Mouse (Mus musculus) layer of hippocampus, adult 11-12 months (tissue): ENCODE results near the gene Ddx17.

Source experiments
- DNase-seq: peaks from one replicate; pipeline ENCODE4 v3.0.0; 2022; ENCODE audit warnings: low spot score

Ddx17 gene

DNA sequence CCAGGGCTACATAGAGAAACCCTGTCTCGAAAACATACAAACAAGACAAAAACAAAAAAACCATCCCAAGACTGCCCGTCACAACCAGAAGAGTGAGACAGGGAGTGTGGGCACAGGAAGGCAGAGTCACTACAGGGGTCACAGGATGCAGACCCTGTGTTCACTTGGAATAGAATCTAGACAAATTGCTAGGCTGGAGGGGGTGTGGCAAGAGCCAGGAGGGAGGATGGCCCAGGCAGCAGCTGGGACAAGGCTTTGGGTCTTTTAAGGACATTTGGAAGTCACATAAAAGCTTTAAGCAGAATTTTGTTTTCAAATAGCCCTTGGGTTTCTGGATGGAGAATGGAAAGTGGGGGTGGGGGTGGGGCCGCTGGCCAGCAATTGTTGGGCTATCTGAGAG lies 28.0 kb downstream of the Ddx17 start:
- no peak for DNase-seq

DNA sequence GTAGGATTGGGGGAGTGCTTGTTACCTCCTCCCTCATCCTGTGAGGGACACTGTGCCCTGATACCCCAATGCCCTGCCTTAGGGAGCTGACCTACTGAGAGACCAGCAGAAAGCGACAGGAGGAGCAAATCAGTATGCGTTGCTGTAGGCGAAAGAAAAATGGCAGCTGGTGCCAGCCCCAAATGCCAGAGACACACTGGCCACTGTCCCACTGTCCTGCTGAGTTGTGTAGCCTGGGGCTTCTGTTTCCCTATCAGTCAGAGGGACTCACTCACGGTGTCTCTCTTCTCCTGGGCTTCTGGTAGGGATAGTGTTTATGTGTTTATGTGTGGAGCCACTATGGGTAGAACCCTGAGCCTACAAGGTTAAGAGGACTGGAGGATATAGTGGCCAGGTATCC lies 28.8 kb downstream of the Ddx17 start:
- no peak for DNase-seq

DNA sequence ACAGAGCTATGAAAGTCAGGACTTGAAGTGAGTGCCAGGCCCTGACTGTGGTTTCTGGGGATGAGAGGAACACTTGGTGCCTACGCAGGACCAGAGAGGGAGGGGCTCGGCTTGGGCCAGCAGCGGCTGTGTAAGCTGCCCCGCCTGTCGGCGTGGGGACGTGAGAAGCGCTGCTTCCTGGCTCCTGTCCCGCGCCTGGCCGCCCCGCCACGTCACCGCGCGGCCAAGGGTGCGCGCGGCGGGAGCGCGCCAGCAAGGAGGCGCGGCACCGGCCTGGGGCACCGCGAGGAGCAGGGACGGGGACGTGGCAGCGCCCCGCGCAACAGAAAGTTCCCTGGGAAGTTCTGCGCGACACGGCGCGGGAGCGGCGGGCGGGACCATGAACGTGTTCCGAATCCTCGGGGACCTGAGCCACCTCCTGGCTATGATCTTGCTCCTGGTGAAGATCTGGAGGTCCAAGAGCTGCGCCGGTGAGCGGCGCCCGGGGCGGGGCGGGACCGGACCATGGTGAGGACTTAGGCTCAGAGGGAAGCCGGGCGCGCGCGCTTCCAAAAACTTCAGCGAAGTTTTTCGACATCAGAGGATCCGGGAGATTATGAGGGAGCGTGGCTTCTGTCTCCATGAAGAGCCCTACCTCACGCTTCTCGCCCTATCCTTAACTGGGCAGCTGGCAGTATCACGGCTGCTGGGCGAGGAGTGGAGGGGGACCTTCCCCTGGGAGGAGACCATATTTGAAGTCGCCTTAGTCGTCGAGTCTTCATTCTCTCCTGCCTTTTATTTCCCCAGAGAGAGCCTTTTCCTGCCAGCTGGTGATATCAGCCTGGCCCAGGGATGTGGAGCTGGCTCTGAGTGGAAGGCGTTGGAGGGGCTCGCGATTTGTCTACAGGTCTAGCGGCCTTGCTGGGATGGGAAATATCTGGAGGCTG lies 30.1 kb downstream of the Ddx17 start, which contains the start of gene Kdelr3:
TSS of gene Kdelr3 (plus strand) at position 241 of the 926 bp plus-strand sequence.
- no peak for DNase-seq

DNA sequence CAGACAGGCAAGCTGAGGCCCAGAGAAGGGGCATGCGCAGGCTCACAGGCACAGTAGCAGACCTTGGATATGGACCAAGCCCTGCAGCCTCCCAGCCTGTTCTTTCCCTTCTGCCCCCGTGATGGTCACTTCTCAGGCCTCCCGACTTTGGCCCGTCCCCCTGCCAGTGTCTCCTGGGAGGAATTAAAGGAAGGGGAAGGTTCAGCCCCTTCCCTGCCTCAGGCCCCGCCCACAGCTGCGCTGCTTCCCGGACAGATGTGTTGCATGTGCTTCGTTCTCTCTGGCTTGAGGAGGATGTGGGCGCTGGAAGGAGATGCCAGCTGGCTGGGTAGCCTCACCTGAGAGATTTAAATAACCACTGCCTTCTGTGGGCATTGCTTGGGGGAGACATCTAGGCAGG lies 32.6 kb downstream of the Ddx17 start:
- DNase-seq: no peak

DNA sequence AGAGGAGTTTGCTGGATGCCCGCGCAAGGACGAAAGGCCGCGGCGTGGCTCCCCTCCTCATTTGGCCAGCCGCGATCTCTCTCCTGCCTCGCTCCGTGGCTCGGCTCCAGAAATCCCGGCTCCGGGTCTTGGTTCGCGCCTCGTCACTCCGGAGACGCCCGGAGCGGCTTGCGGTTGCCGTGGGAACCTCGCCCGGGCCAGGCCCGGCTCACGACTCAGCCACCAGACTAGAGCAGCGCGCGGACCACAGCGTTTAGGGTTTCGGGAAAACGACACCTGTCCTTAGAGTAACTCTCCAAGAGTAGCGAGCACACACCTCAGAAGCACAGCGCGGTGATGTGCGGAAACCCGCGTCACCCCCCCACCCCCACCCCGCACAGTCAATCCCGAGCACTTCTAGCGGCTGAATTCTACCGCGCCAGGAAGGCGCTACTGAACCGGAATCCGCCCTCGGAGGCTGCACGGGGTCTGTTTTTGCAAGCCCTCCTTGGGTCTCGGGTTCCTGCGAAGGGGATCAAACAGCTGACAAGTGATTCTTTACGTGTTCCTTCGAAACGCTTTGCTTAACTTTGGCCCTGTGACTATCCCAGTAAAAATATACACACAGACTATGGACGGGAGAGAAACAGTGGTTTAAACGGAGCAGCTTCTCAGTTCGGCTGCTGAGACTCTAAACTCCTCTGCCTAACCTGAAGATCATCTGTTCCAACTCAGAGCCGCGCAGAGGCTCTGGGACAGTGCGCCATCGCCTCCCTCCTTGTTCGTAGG lies 34.8 kb downstream of the Ddx17 start:
- peak; percentile 85 for DNase-seq

DNA sequence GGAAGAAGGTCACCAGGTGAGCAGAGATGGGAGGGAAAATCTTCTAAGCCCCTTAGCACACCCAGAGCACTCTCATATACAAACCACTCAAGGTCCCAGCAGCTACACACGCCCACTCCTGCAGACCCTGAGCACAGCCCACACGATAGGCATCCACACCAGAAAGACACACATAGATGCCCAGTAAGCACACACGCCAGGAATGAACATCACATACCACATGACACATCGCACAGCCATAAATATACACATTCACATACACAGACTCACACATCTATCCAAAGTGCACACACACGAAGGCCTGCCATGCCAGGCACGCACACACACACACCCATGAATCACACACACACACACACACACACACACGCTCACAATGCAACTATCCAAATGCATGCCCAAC lies 36.1 kb downstream of the Ddx17 start:
- no peak for DNase-seq

DNA sequence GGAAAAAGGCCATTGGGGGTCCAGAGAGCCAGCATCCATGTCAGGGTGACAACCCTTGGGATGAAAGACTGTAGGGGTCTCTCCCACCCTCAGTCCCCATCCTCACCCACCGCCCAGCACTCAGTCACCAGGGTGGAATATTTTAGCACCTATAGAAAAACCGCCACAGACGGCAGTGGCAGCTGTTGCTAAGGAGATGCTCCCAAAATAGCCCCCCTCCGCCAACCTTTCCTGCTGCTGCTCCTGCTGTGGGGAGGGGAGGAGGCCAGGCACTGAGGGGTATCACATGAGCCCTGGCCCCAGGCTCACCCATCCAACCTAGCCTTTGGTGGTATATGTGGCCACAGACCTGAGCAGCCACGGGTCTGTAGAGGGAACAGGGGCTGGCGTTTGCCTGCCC lies 36.5 kb downstream of the Ddx17 start:
- no peak for DNase-seq

DNA sequence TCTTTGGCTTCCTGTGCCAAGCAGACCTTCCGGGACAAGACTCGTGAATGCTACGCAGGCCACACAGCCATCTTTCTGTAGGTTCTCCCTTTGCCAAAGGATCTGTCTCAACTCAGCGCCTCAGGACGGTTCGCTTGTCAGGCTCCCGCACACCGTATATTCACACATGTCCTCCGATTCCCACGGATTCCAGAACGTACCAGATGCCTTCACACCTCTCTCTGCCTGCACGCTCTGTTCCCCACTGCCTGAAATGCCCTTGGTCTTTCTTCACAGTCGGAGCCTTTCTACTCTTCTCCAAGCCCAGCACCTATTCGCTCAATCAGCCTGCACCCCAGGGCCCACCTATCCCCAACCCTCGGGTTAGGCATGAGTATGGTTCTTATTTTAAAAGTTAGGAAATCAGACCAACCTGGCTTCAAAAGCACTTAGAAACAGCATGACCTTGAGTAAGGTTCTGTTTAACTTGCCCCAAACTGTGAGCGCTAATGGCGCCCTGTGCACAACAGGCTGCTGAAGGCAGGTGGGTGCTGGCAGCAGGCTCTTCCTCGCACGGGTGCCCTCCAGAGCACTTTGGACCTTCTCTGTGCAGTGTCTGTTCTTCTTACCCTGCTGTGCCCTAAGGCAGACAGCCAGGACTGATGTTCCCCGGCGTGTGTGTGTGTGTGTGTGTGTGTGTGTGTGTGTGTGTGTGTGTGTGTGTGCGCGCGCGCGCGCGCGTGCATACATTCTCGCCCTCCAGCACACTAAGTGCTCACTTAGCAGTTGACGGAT lies 39.3 kb downstream of the Ddx17 start:
- DNase-seq: no peak

DNA sequence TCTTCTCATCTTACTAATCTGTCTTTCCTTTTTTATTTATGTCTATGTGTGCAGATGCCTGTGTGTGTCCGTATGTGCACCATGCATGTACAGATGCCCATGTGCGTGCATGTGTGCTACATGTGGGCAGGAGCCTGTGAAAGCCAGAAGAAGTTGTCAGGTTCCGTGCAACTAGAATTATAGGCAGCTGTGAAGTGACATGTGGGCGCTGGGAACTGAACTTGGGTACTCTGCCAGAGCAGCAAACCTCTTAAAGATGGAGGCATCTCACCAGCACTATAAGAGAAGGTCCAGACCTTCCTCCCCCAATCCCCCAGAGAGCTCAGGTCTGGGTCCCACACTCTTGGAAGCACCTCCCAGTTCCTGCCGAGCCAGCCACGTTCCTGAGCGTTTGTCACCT lies 40.1 kb downstream of the Ddx17 start:
- DNase-seq: no peak

DNA sequence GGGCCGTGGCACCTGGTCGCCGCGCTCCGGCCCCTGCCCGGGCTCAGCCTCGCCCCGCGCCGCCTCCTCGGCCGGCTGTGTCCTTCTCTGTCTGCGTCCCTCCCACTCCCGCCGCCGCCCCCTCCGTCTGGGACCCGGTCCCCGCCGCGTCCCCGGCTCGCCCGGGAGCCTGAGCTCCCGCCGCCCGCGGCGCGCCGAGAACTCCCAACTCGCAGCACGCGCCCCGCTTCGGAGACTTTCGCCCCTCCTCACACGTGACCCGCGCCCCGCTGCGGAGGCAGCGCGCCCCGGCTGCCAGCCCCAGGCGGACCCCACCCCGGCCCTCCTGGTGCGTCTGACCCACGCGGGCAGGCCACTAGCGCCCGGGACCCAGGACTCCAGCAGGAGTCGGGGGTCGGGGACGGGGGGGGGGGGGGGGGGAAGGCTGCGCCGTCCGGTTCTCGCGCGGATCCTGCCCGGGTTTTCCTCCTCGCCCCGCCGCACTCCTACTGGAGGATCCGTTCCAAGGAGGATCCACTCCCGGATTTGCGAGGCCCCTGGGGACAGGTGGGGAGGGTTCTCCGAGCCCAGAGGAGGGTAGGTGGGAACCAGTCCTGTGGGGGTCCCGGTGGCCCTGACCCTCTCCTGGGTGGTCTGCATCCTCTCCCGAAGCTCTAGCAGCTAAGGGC lies 40.8 kb downstream of the Ddx17 start:
- DNase-seq: peak; percentile 71

DNA sequence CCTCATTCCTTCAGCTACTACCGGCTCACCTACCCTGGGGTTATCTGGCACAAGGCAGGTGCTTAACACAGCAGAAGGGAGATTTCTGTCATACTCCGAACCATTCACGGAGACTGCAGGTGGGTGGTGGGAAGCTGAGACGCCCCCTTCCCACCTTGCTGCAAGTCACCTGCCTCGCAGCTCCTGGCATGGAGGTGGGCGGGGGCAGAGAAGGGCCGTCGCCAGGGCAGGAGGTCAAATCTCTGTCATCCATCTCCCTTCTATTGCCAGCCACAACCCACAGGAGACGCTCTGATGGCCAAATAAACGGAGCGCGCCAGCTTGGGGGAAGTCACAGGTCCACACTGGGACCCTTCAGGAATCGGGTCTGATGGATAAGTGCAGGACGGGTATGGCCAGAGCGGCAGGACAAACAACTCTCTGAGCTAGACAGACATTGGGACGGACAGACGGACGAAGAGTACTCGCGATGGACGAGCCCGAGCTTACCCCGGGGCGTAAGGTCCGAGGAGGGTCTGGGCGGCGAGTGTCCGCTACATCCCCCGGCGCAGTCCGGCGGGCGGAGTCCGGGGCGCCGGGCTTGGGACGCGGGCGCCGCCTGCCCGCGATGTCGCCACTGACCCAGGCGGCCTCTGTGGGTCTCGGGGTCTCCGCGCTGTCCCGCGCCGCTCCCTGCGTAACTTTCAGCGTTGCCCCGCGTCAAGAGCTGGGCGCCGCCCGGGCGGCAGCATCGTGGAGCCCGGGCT lies 41.7 kb downstream of the Ddx17 start, which contains the start of gene Kcnj4:
TSS of gene Kcnj4 (minus strand) at position 535 of the 746 bp plus-strand sequence.
- no peak for DNase-seq

DNA sequence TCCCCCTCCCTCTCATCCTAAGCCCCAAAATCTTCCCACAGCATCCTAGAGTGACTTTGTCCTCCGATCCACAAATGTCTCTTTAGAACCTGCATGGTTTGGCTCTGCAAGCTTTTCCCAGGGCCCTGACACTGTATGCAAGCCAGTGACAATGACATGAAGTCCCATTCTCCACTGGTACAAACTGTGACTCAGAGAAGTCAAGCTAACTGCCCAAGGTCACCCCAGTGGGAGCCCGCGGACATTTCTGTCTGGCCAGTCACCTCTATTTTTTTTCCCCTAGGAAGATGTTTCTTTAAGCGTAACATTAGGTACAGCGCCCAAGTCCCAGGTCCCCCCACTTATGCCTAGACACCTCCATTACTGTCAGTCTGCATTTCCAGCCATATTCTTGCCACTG lies 43.1 kb downstream of the Ddx17 start:
- DNase-seq: no peak

DNA sequence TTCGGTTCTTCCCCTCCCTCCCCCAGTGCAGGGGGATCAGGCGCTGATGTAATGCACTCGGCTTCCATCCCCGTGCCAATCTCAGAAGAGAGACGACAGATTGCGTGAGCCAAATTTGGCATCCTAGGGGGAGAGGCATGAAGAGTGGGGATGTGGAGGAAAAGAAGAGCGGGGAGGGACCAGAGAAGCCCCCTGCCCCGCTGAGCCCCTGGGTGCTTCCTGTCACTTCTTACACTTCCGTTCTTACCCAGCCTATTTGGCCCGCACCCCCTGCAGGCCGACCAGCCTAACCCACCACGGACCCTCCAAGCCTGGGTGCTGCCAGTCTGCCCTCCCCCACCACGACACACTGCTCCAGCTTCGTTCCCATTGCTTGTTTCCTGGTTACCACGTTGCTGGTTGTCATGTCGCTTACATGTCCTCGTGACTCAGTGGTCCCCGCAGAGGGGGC lies 43.6 kb downstream of the Ddx17 start:
- DNase-seq: peak; percentile 75

DNA sequence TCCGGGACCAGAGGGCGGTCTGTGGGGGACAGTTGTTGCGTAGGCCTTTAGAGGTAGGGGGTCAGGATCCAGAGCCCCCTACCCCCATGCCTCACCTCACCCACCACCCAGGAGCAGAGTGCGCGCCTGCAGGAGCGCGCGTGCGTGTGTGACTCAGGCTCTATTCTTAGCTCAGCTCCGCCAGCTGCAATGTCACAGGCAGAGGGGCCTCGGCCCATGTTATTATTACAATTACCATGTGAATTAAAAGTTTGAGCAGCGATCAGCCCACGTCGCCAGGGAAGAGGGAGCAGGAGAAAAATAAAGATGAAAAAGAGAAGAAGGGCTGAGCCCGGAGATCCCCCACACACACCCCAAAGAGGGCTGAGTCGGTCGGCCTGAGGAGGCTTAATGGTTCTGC lies 46.4 kb downstream of the Ddx17 start:
- no peak for DNase-seq

DNA sequence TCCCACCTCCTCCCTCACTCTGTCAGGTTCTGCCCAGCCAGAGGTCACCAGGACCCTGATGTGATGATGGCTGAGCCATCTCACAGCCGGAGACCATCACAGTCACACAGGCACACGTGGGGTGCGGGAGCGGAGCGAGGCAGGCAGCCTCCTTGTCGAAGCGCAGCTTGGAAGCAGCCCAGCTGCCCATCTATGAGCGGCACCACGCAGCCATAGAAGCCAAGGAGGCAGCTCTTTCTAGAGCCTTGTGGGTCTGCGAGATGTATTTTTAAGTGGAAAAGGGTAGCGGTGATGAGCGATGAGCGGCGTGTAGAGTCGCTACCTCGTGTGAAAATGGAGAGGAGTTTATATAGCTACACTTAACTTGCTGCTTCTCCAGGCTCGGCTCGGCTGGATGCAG lies 53.0 kb downstream of the Ddx17 start:
- DNase-seq: no peak

DNA sequence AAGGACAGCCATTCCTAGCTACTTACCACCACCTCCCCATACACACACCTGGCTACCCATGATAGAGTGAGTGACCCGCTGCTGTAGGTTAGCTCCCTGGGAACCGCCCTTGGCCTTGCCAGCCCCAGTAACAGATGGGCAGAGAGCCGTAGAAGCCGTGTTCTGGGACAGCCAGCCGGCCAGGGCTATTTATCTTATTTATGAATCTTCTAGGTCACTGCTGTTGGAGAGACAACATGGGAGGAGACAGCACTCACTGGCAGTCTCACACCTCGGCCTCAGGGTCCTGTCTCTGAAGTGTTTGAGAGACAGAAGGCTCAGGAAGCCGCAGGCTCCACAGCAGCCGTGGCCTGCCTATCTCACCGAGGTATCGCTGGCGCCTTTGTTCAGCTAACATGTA lies 57.1 kb downstream of the Ddx17 start:
- DNase-seq: no peak

DNA sequence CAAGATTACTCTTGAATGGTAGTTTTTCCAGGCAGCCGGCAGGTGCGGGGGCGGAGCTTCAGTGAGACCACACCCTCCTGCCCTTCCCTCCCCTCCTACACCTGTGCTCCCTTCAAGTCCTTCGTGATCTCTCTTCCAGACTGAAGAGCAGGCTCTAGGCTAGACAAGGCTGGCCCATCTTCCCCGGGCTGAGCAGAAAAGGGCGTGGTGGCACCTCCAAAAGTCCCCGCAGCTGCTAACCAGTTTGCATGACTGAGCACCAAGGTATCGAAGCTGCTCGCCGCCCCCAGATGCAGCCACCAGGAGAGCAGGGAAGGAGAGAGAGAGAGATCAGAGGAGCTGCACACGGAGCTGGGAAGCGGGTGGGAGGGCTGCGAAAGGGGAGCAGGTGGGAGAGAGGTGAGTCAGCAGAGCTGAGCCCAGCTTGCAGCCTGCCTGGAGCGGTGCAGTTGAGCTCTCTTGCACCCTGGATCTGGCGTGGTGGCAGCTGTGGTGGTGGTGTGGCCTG lies 65.3 kb downstream of the Ddx17 start:
- peak; percentile 56 for DNase-seq
